23 mouse cellular contexts compared by ENCODE assay signal in the genomic region with DNA sequence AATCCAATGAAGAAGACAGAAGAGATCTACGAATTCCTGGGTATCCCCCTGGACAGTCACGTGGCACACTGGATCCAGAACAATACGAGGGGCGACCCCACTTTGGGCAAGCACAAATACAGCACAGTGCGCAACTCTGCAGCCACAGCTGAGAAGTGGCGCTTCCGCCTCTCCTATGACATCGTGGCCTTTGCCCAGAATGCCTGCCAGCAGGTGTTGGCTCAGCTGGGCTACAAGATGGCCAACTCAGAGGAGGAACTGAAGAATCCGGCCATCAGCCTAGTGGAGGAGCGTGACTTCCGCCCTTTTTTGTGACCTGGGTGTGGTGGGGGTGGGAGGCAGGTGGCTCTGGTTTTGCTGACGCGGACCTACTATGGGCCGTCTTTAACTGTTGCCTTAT.
"Had no signal": no experiment of that assay in that cellular context is flagged by ENCODE, and none has a peak within 500 bp of the region (broad histone marks: within the 10 kb centered on the region; RNA-seq: fewer than 3 reads in every experiment).

No protein-coding gene starts in this region.

- DNase-seq: gastrocnemius, postnatal 14 days; gastrocnemius, postnatal 36 days; heart, adult 2 months; heart, postnatal 14 days; heart, postnatal 36 days; kidney, adult 11 months; kidney, adult 2 months; kidney, adult 9 months; kidney, postnatal 14 days; kidney, postnatal 36 days; layer of hippocampus, postnatal 36 days had no signal

- H3K4me1 ChIP-seq: heart, embryonic 13.5 days; heart, embryonic 15.5 days; hindbrain, embryonic 13.5 days; hindbrain, embryonic 15.5 days; kidney, embryonic 15.5 days; limb, embryonic 13.5 days; limb, embryonic 15.5 days had no signal

- H3K27ac ChIP-seq: heart, adult 2 months; heart, embryonic 13.5 days; heart, embryonic 15.5 days; hindbrain, embryonic 13.5 days; hindbrain, embryonic 15.5 days; hindbrain, postnatal 0 days; kidney, embryonic 15.5 days; kidney, postnatal 0 days; left cerebral cortex, adult 2 months; limb, embryonic 13.5 days; limb, embryonic 15.5 days; liver, embryonic 12.5 days; liver, embryonic 14.5 days had no signal

- H3K4me3 ChIP-seq: heart, adult 2 months; heart, embryonic 13.5 days; heart, embryonic 15.5 days; hindbrain, embryonic 13.5 days; hindbrain, embryonic 15.5 days; kidney, embryonic 15.5 days; left cerebral cortex, adult 2 months; limb, embryonic 13.5 days; limb, embryonic 15.5 days; liver, embryonic 12.5 days had no signal

- H3K27me3 ChIP-seq: hindbrain, embryonic 15.5 days; kidney, embryonic 15.5 days; limb, embryonic 13.5 days; limb, embryonic 15.5 days; liver, embryonic 12.5 days had no signal
